Mouse (Mus musculus) lung, postnatal 14 days (tissue): Measurements from ENCODE around the gene Dusp18.
"Not testable (repeated sequence)": the region's sequence is repeated elsewhere in the genome, so short reads cannot be mapped to it uniquely, and the experiment has no call there.

Source experiments
- DNase-seq: peaks from one replicate; pipeline ENCODE4 v3.0.0; 2021

Dusp18 gene

GRCm38 (mm10) chr11:3895458-3895857 is 418 bp downstream of the Dusp18 start:
- no peak for DNase-seq

- DNase-seq, result no peak
These were observed 893 bp downstream of the Dusp18 start for GRCm38 (mm10) chr11:3895933-3896332.

GRCm38 (mm10) chr11:3900296-3900695 is 5.3 kb downstream of the Dusp18 start:
- no peak for DNase-seq

- DNase-seq, result no peak
These were observed 7.5 kb downstream of the Dusp18 start for GRCm38 (mm10) chr11:3902516-3902915.

- DNase-seq, result peak; percentile 87
These were observed 8.0 kb downstream of the Dusp18 start for GRCm38 (mm10) chr11:3903046-3903445.

GRCm38 (mm10) chr11:3904673-3905072 is 9.6 kb downstream of the Dusp18 start:
- no peak for DNase-seq

GRCm38 (mm10) chr11:3905446-3905845 is 10.4 kb downstream of the Dusp18 start:
- DNase-seq, result no peak

GRCm38 (mm10) chr11:3909236-3909635 is 14.2 kb downstream of the Dusp18 start:
- DNase-seq, result no peak

GRCm38 (mm10) chr11:3910513-3911310 is 15.7 kb downstream of the Dusp18 start:
- no peak for DNase-seq

GRCm38 (mm10) chr11:3911440-3911839 is 16.4 kb downstream of the Dusp18 start:
- DNase-seq, result not testable (repeated sequence)

GRCm38 (mm10) chr11:3912100-3912874 is 17.2 kb downstream of the Dusp18 start:
- DNase-seq, result peak; percentile 30

- peak; percentile 37 for DNase-seq
These were observed 17.8 kb downstream of the Dusp18 start for GRCm38 (mm10) chr11:3912875-3913271.

- peak; percentile 95 for DNase-seq
These were observed 18.5 kb downstream of the Dusp18 start for GRCm38 (mm10) chr11:3913316-3914108.

GRCm38 (mm10) chr11:3914109-3914840 is 19.2 kb downstream of the Dusp18 start, which contains the start of gene Slc35e4:
TSS of gene Slc35e4 (minus strand) at chr11:3914664.
- peak; percentile 90 for DNase-seq

- peak; percentile 36 for DNase-seq
These were observed 23.7 kb downstream of the Dusp18 start for GRCm38 (mm10) chr11:3918738-3919137.

GRCm38 (mm10) chr11:3920476-3920875 is 25.4 kb downstream of the Dusp18 start:
- no peak for DNase-seq

GRCm38 (mm10) chr11:3921281-3921850 is 26.3 kb downstream of the Dusp18 start:
- peak; percentile 65 for DNase-seq

- no peak for DNase-seq
These were observed 27.1 kb downstream of the Dusp18 start for GRCm38 (mm10) chr11:3922115-3922514.

- no peak for DNase-seq
These were observed 27.7 kb downstream of the Dusp18 start for GRCm38 (mm10) chr11:3922731-3923130.

GRCm38 (mm10) chr11:3925916-3926315 is 30.9 kb downstream of the Dusp18 start:
- DNase-seq, result no peak

- peak; percentile 35 for DNase-seq
These were observed 35.0 kb downstream of the Dusp18 start for GRCm38 (mm10) chr11:3930019-3930418.

- no peak for DNase-seq
These were observed 35.9 kb downstream of the Dusp18 start for GRCm38 (mm10) chr11:3930931-3931330.
